Mouse (Mus musculus): ENCODE data around the gene Syngr3. TPM values are rescaled to one million over a fixed set of nuclear protein-coding genes. Genes with fewer than 3 reads are reported as not detected.
"Not testable (repeated sequence)": the region's sequence is repeated elsewhere in the genome, so short reads cannot be mapped to it uniquely, and the experiment has no call there.

The Syngr3 gene
- total RNA-seq, 2 experiments from 2014 or later: 0.13 to 0.15 TPM

DNA sequence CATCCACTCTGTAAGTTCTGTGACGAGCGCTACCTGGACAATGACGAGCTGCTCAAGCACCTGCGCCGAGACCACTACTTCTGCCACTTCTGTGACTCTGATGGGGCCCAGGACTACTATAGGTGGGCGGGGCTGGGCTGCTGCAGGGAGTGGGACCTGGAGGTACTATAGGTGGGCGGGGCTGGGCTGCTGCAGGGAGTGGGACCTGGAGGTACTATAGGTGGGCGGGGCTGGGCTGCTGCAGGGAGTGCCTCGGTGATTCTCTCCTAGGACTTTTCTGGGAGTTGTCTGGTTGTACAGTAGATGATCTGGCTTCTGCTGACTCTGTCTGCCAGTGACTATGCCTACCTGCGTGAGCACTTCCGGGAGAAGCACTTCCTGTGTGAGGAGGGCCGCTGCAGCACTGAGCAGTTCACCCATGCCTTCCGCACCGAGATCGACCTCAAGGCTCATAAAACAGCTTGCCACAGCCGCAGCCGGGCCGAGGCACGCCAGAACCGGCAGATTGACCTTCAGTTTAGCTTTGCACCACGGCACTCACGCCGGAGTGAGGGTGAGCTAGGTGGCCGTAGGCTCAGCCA, 12.2 kb downstream of the Syngr3 start:
- no peak for DNase-seq (ENCODE audit: low spot score in 2 of 2)

DNA sequence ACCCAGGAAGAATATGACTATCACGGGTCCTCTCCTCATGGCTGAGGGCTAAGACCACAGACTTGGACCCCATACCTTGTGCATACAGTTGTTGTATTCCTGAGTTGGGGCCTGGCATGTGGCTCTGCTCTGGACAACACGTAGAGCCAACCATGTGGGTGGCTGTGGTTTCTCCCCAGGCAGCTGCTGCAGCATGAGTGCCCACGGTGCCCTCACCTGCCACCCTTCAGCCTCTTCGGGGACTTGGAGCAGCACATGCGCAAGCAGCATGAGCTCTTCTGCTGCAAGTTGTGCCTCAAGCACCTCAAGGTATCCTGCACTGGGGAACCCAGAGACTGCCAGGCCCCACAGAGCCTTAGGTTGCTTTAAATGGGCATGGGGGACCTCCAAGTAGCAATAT, 12.9 kb downstream of the Syngr3 start:
- no peak for DNase-seq (ENCODE audit: low spot score in 2 of 2)

DNA sequence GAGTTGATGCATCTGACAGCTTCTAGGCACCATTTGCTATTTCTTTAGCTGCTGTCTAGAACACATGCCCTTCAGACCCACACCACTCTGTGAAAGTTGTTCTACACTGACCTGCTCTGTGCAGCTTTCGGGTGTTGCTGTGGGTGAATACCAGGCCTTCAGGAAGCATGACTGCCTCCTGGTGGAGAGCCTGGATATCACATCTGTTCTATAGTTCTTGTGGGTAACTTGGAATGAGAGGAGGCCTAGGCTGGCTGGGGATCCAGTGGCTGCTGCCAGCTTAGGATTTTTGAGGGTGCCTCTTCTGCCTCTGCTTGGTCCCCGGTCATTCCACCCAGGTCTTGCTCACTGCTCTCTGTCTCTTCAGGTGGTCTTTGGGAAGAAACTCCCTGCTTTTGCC, 13.6 kb downstream of the Syngr3 start:
- peak; percentile 54 to 74 for DNase-seq (ENCODE audit: low spot score in 2 of 2)

DNA sequence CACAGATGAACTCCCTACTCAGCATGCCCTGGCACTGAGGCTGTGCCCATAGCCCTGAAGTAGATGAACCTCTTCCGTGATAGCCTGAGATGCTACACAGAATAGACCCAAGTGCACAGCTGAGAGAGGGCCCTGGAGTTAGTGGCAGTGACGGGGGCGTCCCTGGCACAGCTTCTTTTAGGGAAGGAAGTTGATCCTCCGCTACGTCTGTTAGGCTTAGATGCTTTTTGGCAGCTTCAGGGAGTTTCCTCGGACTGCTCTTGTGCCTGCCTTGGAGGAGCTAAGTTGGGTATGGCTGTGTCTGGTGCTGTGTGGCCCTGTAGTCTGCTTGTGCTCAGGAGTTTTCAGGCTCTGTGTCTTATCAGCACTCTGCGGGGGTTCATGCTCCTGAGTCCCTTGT, 15.5 kb downstream of the Syngr3 start:
- no peak for DNase-seq (ENCODE audit: low spot score in 2 of 2)

DNA sequence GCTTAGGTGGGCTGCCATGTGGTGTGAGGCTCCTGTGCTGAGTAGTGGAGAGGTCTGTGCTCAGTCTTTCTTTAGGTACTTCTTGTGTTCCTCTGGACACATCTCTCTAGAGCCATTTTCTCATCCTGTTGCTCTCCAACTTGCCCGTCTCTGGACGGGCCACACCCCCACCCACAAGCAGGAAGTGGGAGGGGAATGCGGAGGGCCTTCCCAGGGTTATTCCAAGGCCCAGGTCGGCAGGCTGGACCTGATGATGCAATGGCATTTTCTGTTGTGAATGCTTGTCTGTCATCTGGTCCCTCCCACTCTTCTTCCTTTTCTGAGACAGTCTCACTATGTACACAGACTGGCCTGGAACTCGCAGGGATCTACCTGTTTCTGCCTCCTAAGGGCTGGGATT, 17.6 kb downstream of the Syngr3 start:
- no peak for DNase-seq (ENCODE audit: low spot score in 2 of 2)

DNA sequence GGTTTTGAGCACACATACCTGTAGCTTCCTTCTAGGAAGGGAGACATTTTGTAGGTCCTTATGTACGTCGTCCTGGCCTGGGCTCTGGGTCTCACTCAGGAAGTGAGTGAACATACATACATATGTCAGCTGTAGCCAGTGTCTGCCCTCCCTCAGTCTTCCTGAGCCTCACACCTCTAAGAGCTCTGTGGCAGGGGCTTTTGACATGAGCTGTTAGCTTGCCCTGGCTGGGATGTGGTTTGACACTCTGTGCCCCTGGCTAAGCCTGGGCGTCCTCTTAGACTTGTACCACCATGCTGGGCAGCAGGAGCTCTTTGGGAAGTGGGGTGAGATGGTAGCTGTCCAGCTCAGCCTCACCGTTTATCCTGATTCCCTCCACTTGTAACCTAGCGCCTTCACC, 18.4 kb downstream of the Syngr3 start:
- DNase-seq (ENCODE audit: low spot score in 2 of 2): no peak

DNA sequence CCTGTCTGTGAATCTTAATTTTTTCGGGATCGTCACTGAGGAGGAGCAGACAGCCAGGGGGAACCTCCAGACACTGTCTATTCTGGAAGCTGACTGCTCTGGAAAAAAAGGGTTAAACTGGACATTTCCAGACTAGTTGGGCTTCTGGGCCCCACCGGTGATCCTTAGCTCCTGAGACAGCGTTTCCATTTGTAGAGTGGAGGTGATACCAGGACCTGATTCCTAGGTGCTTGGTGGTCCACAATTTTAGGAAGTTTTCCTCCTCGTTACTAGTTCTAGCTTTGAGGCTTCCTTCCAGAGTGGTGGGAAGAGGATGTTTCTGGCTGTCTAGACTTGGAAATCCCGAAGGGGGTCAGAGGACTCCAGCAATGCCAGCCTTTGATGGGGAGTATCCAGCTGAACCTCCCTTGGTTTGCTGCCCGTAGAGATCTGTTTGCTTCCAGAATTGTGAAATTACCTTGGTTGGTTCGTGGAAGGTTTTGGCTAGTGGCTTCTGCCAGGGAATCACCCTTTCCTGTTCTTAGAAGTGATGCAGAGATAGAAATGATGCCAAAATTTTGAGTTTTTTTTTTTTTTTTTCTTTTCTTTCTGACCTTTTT, 19.4 kb downstream of the Syngr3 start:
- DNase-seq (ENCODE audit: low spot score in 2 of 2): no peak

DNA sequence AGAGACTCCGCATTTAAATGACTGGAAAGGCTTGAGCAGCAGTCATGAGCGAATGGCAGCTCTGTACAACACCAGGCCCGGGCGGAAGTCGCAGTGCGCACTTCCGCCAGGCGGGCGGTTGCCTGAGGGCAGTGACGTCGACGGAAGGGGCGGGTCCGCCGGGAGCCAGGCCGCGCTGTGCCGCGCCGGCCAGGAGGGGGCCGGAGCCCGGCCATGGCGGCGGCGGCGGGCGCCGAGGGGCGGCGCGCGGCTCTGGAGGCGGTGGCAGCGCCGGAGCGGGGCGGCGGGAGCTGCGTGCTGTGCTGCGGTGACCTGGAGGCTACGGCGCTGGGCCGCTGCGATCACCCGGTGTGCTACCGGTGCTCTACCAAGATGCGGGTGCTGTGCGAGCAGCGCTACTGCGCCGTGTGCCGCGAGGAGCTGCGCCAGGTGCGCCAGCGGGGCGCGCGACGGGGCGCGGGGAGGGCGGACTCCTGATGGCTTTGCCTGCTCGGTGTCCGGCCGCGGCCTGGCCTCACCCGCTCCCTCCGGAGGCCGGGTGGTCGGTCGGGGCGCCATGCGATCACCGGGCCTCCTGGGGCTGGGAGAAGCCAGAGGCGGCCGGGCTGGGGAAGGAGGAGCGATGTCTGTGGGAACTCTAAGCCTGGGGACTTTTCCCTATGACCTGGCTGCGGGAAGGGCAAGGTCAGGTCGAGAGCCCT, 20.1 kb downstream of the Syngr3 start, which contains the start of gene Zfp598:
Gene Zfp598 (plus strand): TSS at position 143 of the 701 bp plus-strand sequence.
- peak; percentile 90 to 98 for DNase-seq (ENCODE audit: low spot score in 2 of 2)

DNA sequence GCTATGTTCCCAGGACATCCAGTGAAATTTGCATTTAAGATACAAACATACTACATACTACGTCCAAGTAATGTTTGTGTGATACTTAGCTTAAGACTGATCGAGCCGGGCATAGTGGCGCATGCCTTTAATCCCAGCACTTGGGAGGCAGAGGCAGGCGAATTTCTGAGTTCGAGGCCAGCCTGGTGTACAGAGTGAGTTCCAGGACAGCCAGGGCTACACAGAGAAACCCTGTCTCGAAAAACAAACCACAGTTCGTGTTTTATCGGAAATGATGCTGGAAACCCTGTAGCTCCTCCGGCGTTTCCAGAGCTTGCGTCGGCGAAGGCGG, 20.6 kb downstream of the Syngr3 start:
- DNase-seq (ENCODE audit: low spot score in 2 of 2): not testable (repeated sequence)

DNA sequence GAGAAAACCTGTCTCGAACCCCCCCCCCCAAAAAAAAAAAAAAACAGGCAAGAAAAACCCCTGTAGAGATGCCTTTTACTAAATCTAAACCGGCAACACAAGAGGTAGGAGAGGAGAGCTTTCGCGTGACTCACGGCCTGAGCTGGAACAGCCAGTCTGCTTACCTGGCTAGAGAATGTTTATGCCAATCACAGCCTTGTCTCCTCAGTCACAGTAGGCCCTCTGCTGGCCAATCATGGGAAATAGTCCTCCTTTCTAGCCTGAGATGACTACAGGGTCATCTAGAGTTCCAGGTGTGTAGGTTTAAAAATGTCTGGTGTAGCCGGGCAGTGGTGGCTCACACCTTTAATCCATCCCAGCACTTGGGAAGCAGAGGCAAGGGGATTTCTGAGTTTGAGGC, 22.3 kb downstream of the Syngr3 start:
- DNase-seq (ENCODE audit: low spot score in 2 of 2): no peak

DNA sequence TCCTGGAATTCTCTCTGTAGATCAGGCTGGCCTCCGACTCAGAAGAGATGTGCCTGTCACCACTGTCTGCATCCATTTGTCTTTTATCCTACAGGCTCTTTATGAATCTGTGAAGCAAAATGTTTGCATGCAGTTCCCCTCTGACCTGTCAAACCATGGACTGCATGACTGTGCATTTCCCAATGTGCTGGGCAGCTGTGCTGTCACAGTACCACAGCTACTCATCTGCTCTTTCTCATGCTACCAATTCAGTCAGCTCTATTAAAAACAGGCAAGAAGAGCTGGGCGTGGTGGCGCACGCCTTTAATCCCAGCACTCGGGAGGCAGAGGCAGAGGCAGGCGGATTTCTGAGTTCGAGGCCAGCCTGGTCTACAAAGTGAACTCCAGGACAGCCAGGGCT, 22.7 kb downstream of the Syngr3 start:
- not testable (repeated sequence) for DNase-seq (ENCODE audit: low spot score in 2 of 2)

DNA sequence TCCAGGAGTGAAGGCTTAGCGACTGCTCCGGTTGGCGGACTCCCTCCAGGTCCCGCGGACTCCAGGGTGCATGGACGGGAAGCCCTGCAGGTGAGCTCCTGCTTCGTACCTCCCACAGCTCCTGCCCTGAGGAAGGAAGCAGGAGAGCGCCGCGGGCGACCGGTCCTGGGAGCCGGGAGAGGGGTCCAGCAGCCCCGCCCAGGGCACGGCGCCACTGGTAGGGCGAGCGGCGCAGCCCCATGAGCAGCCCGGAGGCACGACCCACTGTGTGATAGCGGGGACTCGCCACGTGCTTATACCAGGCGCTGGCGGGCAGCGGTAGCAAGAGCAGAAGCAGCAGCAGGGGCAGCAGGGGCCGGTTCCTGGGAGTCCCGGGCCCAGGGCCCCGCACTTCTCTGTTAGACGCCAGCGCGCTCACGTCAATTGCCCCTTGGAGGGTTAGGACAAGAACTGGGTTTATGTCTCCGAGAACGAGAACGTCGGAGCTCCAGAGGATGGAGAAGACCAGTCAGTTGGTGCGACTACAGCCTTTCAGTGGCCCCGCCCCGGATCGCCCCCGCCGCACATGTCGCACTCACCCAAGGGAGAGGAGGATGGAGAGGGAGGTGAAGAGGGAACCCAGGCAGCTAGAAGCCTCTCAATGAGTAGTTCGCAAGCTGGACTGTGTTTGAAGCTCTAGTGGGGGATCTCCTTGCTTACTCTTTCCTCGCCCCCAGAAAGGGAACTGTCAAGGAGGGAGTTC, 31.6 kb downstream of the Syngr3 start, which contains the start of gene Npw:
Gene Npw (minus strand): TSS at position 441 of the 742 bp plus-strand sequence.
- DNase-seq (ENCODE audit: low spot score in 2 of 2): no peak

DNA sequence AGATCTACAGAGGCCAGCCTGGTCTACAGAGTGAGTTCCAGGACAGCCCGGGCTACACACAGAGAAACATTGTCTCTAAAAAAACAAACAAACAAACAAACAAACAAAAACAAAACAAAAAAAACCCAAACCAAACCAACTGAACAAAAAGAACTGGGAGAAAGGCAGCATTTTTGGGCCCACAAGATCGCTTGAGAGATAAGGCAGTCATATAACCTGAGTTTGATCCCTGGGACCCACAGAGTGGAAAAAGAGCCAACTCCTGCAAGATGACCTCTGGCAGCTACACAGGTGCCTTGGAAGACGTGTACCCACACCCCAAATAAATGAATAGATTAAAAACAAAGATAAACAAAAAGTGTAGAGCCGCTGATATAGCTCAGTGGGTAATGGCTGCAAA, 34.8 kb downstream of the Syngr3 start:
- no peak for DNase-seq (ENCODE audit: low spot score in 2 of 2)

DNA sequence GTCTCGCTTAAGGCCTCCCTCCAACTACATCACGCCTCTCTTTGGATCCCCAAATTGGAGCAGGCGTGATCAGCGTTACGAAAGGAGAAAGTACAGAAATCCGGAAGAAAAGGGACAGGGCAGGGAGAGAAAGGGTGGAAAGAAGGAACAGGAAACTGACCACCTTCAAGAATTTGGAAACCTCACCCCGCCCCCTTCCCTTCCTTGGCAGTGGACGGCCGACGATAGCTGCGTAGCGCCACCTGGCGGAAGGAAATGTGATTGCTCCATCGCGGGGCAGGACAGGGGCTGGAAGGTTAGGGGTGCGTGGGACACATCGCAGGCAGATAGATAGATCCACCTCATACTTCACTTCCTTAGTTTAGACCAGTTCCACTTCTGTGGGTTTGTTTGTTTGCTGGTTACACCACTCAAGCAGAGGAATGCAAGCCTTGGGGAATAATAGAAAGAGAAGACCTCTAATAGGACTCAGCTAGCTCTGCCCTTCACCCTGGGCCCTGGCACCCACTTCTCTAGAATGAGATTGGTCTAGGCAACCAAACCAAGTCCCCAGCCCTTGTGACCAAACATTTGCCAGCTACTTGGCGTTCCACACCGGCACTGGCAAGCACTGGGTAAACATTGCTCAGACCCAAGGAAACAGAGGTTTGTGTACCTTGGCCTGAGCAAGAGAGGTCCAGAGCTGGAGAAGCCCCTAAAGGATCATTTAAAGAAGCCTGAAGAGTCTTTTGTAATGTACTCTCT, 35.6 kb downstream of the Syngr3 start:
- peak; percentile 68 to 82 for DNase-seq (ENCODE audit: low spot score in 2 of 2)

DNA sequence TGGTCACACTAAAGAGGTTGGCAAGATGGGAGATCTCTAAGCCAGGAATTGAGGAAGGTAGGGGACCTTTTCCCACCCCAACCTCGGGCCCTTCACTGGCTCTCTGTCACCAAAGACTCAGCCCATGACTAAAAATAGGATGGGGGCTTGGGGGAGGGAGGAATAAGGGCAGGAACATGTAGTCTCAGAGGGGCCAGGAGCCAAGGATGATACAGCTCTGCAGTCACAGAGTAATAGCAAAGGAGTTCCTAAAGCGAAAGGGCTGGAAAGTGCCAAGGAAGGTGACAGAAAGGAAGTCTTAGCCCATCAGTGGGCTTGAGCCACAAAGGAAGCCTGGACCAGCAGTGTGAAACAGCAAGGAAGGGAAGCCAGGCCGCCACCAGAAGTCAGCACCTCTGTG, 37.9 kb downstream of the Syngr3 start:
- no peak for DNase-seq (ENCODE audit: low spot score in 2 of 2)

DNA sequence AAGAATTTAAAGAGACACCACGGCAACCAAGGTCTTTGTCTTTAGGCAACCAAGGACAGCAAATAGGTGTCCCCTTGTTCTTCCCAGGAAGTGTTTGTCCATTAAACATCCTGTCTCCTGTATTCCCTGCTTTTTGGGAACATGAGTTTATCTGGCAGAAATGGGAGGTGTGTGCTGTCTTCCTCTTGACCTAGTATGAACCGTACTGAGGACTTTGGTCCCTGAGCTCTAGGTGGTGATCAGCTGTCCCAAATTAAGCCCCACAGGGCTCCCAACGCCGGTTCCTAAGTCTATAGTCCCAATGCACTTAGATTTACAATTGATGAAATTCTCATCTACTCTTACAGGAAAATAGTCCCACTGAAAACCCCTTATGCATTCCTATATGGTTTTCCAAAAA, 39.0 kb downstream of the Syngr3 start:
- DNase-seq (ENCODE audit: low spot score in 2 of 2): no peak

DNA sequence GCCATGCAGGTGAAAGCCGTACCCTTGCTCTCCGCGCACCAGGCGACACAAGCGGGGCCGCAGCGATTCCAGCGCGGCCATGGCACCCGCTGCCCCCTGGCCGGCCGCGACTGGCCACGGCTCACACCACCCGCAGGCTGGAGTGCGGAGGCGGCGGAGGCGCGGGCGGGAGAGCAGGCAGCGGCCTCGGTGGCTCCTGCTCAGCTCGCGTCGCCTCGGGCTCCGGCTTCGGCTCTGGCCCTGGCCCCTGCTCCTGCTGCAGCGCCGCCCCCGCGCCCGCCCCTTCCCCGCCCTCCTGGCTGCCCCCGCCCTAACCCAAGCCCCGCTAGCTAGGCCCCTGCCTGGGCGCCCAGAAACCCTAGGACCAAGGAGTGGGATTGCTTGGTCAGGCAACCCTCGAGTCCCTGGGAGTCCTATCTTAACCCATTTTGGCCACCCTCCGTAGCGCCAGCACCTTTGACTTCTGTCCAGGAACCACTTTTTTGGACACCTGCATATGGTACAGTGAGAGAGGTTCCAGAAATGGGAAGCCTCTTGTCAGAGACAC, 39.6 kb downstream of the Syngr3 start, which contains the start of gene Slc9a3r2:
Gene Slc9a3r2 (minus strand): TSS at position 258 of the 547 bp plus-strand sequence.
- peak in 1 of 2 experiments; percentile 72 for DNase-seq (ENCODE audit: low spot score in 2 of 2)

DNA sequence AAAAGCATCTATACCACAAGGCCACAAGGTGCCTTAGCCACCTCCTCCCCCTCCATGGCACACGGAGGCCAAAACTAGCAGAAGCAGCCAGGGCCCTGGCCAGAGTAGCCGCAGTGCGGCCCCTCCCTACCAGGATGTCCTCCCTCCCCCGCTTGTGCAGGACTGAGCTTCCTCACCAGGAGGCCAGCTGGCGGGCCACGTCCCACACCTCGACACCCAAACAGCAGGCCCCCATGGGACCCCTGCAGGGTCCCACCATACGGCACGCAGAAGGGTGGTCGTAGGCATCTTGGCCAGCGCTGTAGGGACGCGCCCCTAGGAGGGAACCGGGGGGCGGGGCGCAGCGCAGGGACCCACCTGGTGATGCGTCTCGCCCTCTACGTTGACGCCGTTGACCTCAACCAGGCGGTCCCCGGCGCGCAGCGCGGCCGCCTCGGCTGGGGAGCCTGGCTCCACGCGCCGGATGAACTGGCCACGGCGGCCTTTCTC, 40.1 kb downstream of the Syngr3 start:
- DNase-seq (ENCODE audit: low spot score in 2 of 2): peak in 1 of 2 experiments; percentile 60

DNA sequence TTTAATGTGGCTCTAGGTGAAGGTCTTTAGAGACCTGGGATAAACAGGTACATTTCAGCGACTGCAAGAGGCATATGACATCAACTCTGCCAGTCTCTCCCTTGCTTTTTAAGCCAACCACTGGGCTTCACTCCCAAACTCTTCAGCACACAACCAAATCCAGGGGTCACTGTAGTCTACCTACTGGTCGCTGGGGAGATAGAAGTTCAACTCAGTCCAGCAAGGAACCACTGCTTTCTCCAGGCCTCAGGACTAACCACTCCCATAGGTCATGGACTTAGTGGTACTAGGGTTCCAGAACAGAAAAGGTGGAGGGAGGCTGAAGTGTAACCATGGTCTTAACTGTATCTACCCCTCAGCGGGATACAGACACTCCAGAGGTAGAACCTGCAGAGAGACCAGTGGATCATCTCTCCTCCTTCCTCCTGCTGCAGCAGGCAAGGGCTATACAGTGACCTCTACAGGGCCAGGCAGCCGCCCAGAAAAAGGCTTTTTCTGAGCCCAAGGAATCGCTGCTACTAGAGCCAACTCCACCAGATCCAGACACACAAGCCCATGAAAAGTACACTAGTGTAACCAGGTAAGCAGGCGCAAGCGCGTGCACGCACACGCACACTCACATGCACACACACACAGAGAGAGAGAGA, 40.9 kb downstream of the Syngr3 start:
- DNase-seq (ENCODE audit: low spot score in 2 of 2): no peak

DNA sequence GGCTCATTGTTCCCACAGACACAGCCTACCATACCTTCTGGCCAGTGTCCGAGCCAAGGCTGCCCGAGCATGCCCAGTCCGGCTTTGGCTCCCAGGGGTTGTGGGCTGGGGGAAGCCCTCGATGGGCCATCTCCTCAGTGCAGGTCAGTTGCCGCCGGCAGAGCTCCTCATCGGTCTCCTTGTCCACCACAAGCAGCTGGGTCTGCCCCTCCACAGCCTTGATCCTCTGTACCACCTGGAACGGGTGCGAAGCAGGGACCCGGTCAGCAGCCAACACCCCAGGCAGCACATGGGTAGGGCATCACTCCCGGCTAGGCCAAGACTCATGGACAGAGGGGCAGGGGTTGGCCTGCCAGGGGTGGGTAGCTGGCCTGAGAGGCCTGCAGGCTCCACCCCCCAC, 42.3 kb downstream of the Syngr3 start:
- DNase-seq (ENCODE audit: low spot score in 2 of 2): no peak
